Mouse (Mus musculus) heart, adult 2 months (tissue): Measurements from ENCODE around the gene Cbl. TPM values are rescaled to one million over a fixed set of nuclear protein-coding genes. Genes with fewer than 3 reads are reported as not detected.

Source experiments
- DNase-seq, 2 experiments: peaks; one replicate each; pipeline ENCODE4 v3.0.0; 2021
- H3K27ac ChIP-seq: fragments of 200-600 bp; 2 replicates; pipeline ENCODE4 v1.8.1; 2022
- H3K27me3 ChIP-seq: fragments of 200-500 bp; 2 replicates; pipeline ENCODE4 v1.6.1; 2012; ENCODE audit warnings: mild to moderate bottlenecking, low read length, inconsistent platforms, mixed read lengths; ENCODE audit not compliant: control insufficient read depth, insufficient read depth
- H3K36me3 ChIP-seq: fragments of 200-500 bp; 2 replicates; pipeline ENCODE4 v1.6.1; 2012; ENCODE audit warnings: low read length, inconsistent platforms; ENCODE audit not compliant: control insufficient read depth, insufficient read depth
- H3K4me1 ChIP-seq: fragments of 200-500 bp; 2 replicates; pipeline ENCODE4 v1.6.1; 2011; ENCODE audit warnings: low read length; ENCODE audit not compliant: control insufficient read depth, insufficient read depth
- H3K4me3 ChIP-seq: fragments of 200-600 bp; 2 replicates; pipeline ENCODE4 v1.8.1; 2022
- H3K79me2 ChIP-seq: fragments of 200-500 bp; replicated peaks from 2 replicates; pipeline ENCODE4 v1.6.1; 2012; ENCODE audit warnings: mild to moderate bottlenecking, inconsistent platforms, low read length, moderate library complexity, mixed read lengths; ENCODE audit not compliant: control insufficient read depth, insufficient read depth
- H3K9ac ChIP-seq: fragments of 200-500 bp; 2 replicates; pipeline ENCODE4 v1.6.1; 2012; ENCODE audit warnings: low read depth, mild to moderate bottlenecking, control low read depth, inconsistent platforms, low read length, mixed read lengths
- CTCF ChIP-seq: fragments of 200-600 bp; IDR thresholded peaks from 2 replicates; pipeline ENCODE4 v1.8.1; 2022; ENCODE audit warnings: antibody characterized with exemption, mild to moderate bottlenecking, moderate library complexity
- EP300 ChIP-seq: fragments of 200-500 bp; IDR thresholded peaks from 2 replicates; pipeline ENCODE4 v1.6.1; 2011; ENCODE audit warnings: low read depth, low read length, control low read depth; ENCODE audit not compliant: insufficient read depth
- POLR2A ChIP-seq: fragments of 200-500 bp; IDR thresholded peaks from 2 replicates; pipeline ENCODE4 v1.6.1; 2011; ENCODE audit warnings: mild to moderate bottlenecking, low read depth, low read length, control low read depth; ENCODE audit not compliant: insufficient read depth
- WGBS: fragments of 180-500 bp; shearing (Covaris S2); methylation state at CpG from one replicate; pipeline ENCODE4 v1.1.7; 2018; 5-methylcytosine and 5-hydroxymethylcytosine counted together
- intact Hi-C: fragments of 180-260 bp; cut with DNase I; formaldehyde crosslinking; loops from one replicate; pipeline ENCODE4 v1.15.1; 2025
- polyA plus RNA-seq: library from polyadenylated mRNA; depleted of rRNA; stranded (reverse); fragments of >200 nt; gene quantifications from 2 replicates; pipeline ENCODE4 v1.2.3, GENCODE M21; 2012
- total RNA-seq, 2 experiments: library from RNA; stranded (reverse); gene quantifications; 2 replicates each; pipeline ENCODE4 v1.2.3; 2021

The Cbl gene
- total and polyA plus RNA-seq, 3 experiments, result 5.0 to 18.7 (median 17.8) TPM

DNA sequence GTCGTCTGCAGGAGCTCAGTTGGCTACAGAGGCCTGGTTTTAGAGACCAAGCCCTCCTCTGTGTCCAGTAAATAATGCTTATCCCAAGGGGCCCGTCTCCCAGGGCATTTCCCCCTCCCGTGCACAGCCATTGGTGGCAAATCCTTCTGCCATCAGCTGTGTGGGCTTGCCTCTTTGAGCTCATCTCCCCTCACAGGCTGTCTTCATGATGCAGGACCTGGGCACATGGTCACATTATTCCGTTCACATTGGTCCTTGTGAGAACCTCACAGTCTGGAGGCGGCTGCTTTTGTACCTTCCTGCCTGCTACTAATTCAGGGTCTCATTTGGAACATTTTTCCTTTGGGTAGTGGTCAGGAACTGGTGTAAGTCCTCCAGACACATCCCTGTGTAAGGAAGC is 91.9 kb downstream of the Cbl start:
- H3K79me2 ChIP-seq, result no peaks in the 10 kb centered on the region
- TF ChIP-seq POLR2A (no peak), CTCF (no peak), EP300 (no peak)
- 54% methylated on average over 5 of the region's 5 CpGs for WGBS
- H3K36me3 ChIP-seq, result no peaks in the 10 kb centered on the region
- no peak overlapping the region for H3K4me3 ChIP-seq
- no peak for DNase-seq
- peaks cover 3% of the 10 kb centered on the region; the same call in 1 of the 2 replicates for H3K4me1 ChIP-seq
- intact Hi-C loops, result no loop called here
- no peak overlapping the region for H3K9ac ChIP-seq
- H3K27me3 ChIP-seq, result no peaks in the 10 kb centered on the region
- no peak overlapping the region for H3K27ac ChIP-seq

DNA sequence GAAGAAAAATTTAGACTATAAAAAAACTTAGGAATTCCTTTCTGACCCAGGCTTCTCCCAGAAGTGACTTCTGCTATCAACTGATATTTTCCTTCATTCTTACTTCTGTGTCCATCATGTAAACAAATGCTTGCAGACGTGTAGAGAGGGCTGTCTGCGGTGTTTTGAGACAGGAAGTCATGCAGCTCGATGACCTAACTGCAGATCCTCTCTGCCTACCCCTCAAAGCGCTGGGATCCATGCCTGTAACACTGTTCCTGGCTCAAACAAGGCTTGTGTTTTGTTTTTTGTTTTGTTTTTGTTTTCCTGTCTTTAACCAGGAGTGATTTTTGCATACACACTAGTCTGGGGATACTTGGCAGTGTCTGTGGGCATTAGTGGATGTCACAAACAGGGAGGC is 96.0 kb downstream of the Cbl start:
- TF ChIP-seq EP300, result no peak
- TF ChIP-seq CTCF, result no peak
- no peak for TF ChIP-seq POLR2A
- H3K79me2 ChIP-seq, result no peaks in the 10 kb centered on the region
- H3K9ac ChIP-seq, result no peak overlapping the region
- WGBS, result 31% methylated on average over 4 of the region's 4 CpGs
- H3K27me3 ChIP-seq, result no peaks in the 10 kb centered on the region
- no peak overlapping the region for H3K4me3 ChIP-seq
- no peaks in the 10 kb centered on the region for H3K36me3 ChIP-seq
- DNase-seq, result no peak
- H3K27ac ChIP-seq, result no peak overlapping the region
- peaks cover 3% of the 10 kb centered on the region; the same call in 1 of the 2 replicates for H3K4me1 ChIP-seq
- intact Hi-C loops, result no loop called here

DNA sequence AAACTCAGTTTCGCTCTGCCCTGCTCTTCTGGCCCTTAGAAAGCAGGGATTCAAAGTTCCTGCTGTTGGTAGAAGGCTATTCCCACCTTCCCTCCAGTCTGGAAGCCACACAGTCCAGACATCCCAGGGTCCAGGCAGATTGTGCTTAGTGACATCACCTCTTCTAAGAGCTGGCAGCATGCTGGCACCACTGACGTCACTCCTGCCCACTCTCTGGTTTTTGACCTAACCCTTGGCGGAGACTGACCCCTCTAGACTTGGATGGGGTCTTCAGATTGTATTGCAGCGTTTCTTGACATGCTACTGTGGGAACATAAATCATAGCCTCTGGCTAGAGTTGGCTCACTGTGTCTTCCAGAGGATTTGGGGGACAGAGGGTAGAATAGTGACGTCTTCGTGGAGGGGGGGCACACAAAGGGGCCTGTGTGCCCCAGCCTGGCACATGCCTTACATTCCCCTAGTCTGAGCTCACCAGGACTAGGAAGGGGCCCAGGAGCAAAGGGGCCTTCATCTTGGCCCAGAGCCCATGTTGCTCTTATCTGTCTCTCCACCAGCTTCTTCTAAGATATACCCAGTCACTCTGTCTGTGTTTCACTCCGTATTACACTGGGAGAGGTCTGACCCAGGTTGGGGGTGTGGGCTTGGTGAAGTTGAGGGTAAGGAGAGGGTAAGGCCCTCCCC is 98.0 kb downstream of the Cbl start:
- Histone ChIP-seq H3K27me3 (no peaks in the 10 kb centered on the region), H3K9ac (peak overlapping the region; percentile 60), H3K36me3 (no peaks in the 10 kb centered on the region), H3K4me3 (peak overlapping the region; percentile 71), H3K4me1 (peaks cover 3% of the 10 kb centered on the region; the same call in 1 of the 2 replicates), H3K27ac (peak overlapping the region; percentile 99), H3K79me2 (no peaks in the 10 kb centered on the region)
- TF ChIP-seq CTCF (no peak), EP300 (no peak), POLR2A (no peak)
- intact Hi-C loops, result no loop called here
- DNase-seq, result no peak
- 32% methylated on average over 7 of the region's 7 CpGs for WGBS

DNA sequence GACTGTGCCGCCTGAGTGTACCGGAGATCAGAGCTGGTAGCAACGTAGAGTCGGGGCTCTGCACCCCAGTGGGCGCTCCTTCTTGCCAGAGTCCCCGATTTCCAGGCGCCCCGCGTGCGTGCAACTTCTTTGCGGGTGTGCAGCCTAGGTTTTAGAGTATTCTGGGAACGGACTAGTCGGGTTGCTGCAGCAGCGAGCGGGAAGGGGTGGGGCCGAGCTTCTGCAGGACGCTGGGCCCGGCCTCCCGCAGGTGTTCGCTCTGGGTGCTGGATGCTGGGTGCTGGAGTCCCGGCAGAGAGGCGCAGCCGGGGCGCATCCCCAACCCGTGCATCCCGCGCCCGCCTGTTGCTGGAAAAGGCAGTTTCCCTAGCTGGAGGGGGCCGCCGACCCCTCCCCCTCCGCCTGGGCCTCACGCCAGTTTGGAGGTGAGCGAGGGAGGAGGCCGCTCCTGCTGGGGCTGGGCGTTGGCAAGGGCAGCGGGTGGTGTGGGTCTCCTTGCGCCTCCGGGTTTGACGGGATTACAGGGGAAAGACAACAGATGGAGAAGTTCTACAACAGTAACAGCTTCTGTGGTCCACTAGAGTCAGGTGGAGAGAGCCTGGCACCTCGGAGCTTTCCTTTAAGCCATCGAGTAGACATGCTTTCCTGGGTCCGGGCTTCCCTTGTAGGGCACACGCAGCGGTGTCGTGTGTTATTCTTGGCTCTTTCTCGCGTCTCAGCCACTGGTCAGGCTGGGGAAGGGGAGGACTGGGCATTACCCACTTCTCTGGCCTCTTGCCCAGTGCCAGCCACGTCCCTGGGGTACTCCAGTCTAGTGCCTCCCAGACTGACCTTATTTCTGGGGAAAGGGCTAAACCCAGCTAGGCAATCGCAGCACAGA is 98.8 kb downstream of the Cbl start:
- Histone ChIP-seq H3K79me2 (no peaks in the 10 kb centered on the region), H3K4me1 (peaks cover 6% of the 10 kb centered on the region; the same call in 1 of the 2 replicates), H3K27me3 (no peaks in the 10 kb centered on the region), H3K36me3 (no peaks in the 10 kb centered on the region), H3K27ac (peak overlapping the region; percentile 99), H3K9ac (peak overlapping the region; percentile 60), H3K4me3 (peak overlapping the region; percentile 71)
- intact Hi-C loops, result no loop called here
- TF ChIP-seq CTCF, result no peak
- TF ChIP-seq EP300, result no peak
- TF ChIP-seq POLR2A, result no peak
- DNase-seq, result peak; percentile 71 to 74
- WGBS, result 1% methylated on average over 49 of the region's 49 CpGs

DNA sequence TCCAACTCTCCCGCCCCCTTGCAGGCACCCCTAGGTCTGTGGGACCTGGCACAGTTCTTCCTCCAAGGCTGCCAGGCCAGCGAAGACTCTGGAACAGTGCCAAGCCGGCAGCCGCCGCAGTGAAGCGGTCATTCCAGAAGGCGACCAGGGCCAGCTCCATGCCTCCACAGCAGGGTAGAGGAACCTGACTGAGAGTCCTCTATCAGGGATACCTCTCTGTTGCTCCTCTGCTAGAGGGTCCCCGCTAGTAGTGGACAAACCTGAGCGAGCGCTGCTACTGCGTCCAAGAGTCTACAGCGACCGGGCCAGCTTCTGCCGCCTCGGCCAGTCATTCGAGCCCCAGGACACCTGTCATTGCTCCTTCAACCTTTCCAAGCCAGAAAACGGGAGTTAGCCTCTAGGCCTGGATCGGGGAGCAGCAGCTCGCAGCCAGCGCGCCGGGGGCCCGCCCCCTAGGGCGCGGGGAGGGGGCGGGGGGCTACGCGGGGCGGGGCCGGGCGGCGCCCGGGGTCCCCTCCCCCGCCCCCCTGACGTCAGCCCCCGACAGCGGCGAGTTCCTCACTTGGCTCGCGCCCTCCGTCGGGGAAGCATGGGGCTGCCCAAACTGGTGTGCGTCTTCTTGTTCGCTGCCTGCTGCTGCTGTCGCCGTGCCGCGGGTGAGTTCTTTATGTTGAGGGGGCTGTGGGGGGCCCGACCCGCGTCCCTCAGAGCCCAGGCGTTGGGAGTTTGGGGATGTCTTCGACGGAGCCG is 99.6 kb downstream of the Cbl start, which contains the start of gene Mcam:
Gene Mcam, plus strand, starts transcription at position 369 of the 750 bp plus-strand sequence.
- Histone ChIP-seq H3K36me3 (no peaks in the 10 kb centered on the region), H3K9ac (peak within 1 kb of the TSS; percentile 61), H3K4me1 (peaks cover 8% of the 10 kb centered on the region; the same call in 1 of the 2 replicates), H3K27ac (peak within 1 kb of the TSS; percentile 99), H3K79me2 (no peaks in the 10 kb centered on the region), H3K27me3 (no peaks in the 10 kb centered on the region), H3K4me3 (peak within 1 kb of the TSS; percentile 71)
- DNase-seq, result peak; percentile 68 to 76
- TF ChIP-seq POLR2A, result peak; percentile 74; the same call in 1 of the 2 replicates
- no peak for TF ChIP-seq EP300
- WGBS, result under 1% methylated on average over 55 of the region's 55 CpGs
- intact Hi-C loops, result no loop called here
